Mouse (Mus musculus): ENCODE measurements around the gene Slain2. TPM values are rescaled to one million over a fixed set of nuclear protein-coding genes. Genes with fewer than 3 reads are reported as not detected.
A peak's percentile ranks its signal among the peaks of the same experiment; 100 is the strongest.

Slain2 gene
- polyA plus RNA-seq, 1 experiment from 2014 or later: 24.9 TPM

DNA sequence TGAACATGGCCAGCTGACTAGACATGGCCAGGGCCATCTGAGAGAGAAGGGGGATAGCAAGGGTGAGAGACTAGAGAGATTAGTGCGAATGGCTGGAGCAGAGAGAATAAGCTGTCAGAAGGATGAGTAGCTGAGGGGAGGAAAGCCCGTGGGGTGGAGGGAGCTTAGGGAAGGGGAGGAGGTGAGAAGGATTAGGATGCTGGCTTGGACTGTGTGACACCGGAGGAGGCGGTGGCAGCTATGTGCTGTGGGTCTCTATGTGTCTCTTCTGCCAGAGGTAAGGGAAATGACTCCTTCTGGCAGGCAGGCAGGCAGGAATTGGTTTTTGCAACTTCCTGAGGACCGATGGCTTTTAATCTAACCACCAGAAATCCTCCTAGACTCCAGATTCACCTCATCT lies 34.4 kb upstream of the Slain2 start:
- no peaks in the 10 kb centered on the region; the same call in 1 of the 2 replicates for H3K4me1 ChIP-seq (ENCODE audit: control insufficient read depth, insufficient read depth, low read length)
- H3K4me2 ChIP-seq (ENCODE audit: low read depth, low read length): no peak overlapping the region
- H3K36me3 ChIP-seq (ENCODE audit: control insufficient read depth, insufficient read depth, low read length): no peaks in the 10 kb centered on the region
- ATAC-seq (ENCODE audit: low read depth) (no peak), DNase-seq (ENCODE audit: low spot score) (no peak)
- H3K4me3 ChIP-seq (ENCODE audit: low read depth, low read length): no peak overlapping the region
- H3K27ac ChIP-seq (replicated peaks; ENCODE audit: low read depth, low read length): no peak overlapping the region
- WGBS: 43% methylated on average over 5 of the region's 5 CpGs
- peaks cover 4% of the 10 kb centered on the region; the same call in 1 of the 2 replicates for H3K27me3 ChIP-seq (replicated peaks; ENCODE audit: control insufficient read depth, insufficient read depth, low read length)
- no peak overlapping the region for H3K9ac ChIP-seq (ENCODE audit: low read depth, low read length)
- H3K9me3 ChIP-seq (ENCODE audit: control insufficient read depth, low read length): no peaks in the 10 kb centered on the region

DNA sequence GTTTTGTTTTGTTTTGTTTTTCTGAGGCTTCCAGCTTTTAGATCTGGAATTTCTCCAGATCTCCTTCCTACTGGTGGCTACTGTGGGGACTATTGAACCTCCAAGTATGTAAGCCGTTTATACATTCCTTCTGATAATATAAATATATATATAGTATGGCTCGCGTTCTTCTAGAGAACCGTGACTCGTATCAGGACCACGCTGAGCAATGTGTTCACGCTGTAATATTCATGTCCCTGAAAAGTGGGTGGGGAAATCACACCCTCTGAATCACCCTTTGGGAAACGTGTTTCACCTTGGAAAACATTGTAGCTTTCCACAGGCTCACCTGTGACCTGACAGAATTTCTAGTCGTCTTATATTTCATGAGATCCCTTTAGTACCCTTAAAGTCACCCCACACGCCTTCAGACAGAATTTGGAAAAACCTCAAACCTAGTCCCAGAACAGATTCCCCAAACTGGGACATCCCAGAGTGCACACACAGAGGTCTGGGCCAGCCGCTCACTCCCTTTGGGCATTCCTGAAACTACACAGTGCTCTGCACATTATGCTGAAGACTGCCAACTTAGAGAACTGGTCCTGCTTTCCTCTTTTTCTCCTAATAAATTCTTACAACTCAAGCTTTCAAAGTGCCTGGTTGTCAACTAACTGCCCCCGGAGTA lies 32.2 kb upstream of the Slain2 start:
- no peaks in the 10 kb centered on the region for H3K36me3 ChIP-seq (ENCODE audit: control insufficient read depth, insufficient read depth, low read length)

DNA sequence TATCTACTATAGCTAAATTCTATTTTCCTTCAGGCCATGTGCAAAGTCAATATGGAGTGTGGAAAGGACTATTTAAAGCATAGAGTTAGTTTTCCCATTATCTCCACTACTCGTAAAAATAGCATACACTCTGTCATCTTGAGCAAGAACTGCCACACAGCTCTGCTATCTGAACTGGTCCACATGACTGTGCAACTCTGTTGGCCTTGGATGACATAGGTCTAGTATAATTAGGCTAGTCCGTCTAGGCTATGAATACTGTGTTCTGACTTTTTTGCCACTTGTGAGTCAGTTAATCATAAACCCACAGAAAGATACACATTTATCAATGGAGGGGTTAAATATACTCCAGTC lies 31.7 kb upstream of the Slain2 start:
- ATAC-seq (ENCODE audit: low read depth): no peak
- no peak overlapping the region for H3K4me2 ChIP-seq (ENCODE audit: low read depth, low read length)

More for the DNA sequence above, 32.2 kb upstream of the Slain2 start:
- no peak for DNase-seq (ENCODE audit: low spot score)
- Histone ChIP-seq H3K27ac (replicated peaks; ENCODE audit: low read depth, low read length) (no peak overlapping the region), H3K4me3 (ENCODE audit: low read depth, low read length) (no peak overlapping the region), H3K9ac (ENCODE audit: low read depth, low read length) (no peak overlapping the region), H3K4me1 (ENCODE audit: control insufficient read depth, insufficient read depth, low read length) (no peaks in the 10 kb centered on the region), H3K27me3 (replicated peaks; ENCODE audit: control insufficient read depth, insufficient read depth, low read length) (peaks cover 4% of the 10 kb centered on the region; the same call in 1 of the 2 replicates), H3K4me2 (ENCODE audit: low read depth, low read length) (no peak overlapping the region), H3K9me3 (ENCODE audit: control insufficient read depth, low read length) (no peaks in the 10 kb centered on the region)
- no peak for ATAC-seq (ENCODE audit: low read depth)
- WGBS: 76% methylated on average over 12 of the region's 12 CpGs

DNA sequence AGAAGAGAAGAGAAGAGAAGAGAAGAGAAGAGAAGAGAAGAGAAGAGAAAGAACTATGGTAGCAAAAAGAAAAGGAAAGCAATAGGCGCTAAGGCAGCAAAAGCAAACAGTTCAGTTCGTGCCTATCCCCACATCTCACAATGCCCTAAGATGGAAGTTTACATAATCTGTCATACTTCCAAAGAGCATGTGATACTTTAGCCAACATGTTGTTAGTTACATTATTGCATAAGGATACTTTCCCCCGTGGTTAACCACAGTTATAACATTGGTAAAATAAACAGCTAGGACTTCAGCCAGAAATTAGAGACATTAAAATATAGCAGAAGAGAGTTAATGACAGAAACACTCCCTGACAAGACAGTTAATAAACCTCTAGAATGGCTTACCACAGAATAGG lies 30.4 kb upstream of the Slain2 start:
- H3K27me3 ChIP-seq (replicated peaks; ENCODE audit: control insufficient read depth, insufficient read depth, low read length): no peaks in the 10 kb centered on the region
- H3K4me3 ChIP-seq (ENCODE audit: low read depth, low read length): no peak overlapping the region
- peaks cover 3% of the 10 kb centered on the region; the same call in 1 of the 2 replicates for H3K4me1 ChIP-seq (ENCODE audit: control insufficient read depth, insufficient read depth, low read length)
- no peaks in the 10 kb centered on the region for H3K36me3 ChIP-seq (ENCODE audit: control insufficient read depth, insufficient read depth, low read length)
- H3K4me2 ChIP-seq (ENCODE audit: low read depth, low read length): no peak overlapping the region
- H3K9ac ChIP-seq (ENCODE audit: low read depth, low read length): no peak overlapping the region
- DNase-seq (ENCODE audit: low spot score) (no peak), ATAC-seq (ENCODE audit: low read depth) (no peak)
- H3K27ac ChIP-seq (replicated peaks; ENCODE audit: low read depth, low read length): no peak overlapping the region
- WGBS: 62% methylated on average over 3 of the region's 3 CpGs
- no peaks in the 10 kb centered on the region for H3K9me3 ChIP-seq (ENCODE audit: control insufficient read depth, low read length)

More for the DNA sequence above, 31.7 kb upstream of the Slain2 start:
- Histone ChIP-seq H3K4me1 (ENCODE audit: control insufficient read depth, insufficient read depth, low read length) (peaks cover under 1% of the 10 kb centered on the region; the same call in 1 of the 2 replicates), H3K27me3 (replicated peaks; ENCODE audit: control insufficient read depth, insufficient read depth, low read length) (peaks cover 3% of the 10 kb centered on the region; the same call in 1 of the 2 replicates), H3K36me3 (ENCODE audit: control insufficient read depth, insufficient read depth, low read length) (no peaks in the 10 kb centered on the region), H3K9ac (ENCODE audit: low read depth, low read length) (no peak overlapping the region), H3K9me3 (ENCODE audit: control insufficient read depth, low read length) (no peaks in the 10 kb centered on the region), H3K4me3 (ENCODE audit: low read depth, low read length) (no peak overlapping the region), H3K27ac (replicated peaks; ENCODE audit: low read depth, low read length) (no peak overlapping the region)
- 73% methylated on average over 2 of the region's 2 CpGs for WGBS
- DNase-seq (ENCODE audit: low spot score): no peak

DNA sequence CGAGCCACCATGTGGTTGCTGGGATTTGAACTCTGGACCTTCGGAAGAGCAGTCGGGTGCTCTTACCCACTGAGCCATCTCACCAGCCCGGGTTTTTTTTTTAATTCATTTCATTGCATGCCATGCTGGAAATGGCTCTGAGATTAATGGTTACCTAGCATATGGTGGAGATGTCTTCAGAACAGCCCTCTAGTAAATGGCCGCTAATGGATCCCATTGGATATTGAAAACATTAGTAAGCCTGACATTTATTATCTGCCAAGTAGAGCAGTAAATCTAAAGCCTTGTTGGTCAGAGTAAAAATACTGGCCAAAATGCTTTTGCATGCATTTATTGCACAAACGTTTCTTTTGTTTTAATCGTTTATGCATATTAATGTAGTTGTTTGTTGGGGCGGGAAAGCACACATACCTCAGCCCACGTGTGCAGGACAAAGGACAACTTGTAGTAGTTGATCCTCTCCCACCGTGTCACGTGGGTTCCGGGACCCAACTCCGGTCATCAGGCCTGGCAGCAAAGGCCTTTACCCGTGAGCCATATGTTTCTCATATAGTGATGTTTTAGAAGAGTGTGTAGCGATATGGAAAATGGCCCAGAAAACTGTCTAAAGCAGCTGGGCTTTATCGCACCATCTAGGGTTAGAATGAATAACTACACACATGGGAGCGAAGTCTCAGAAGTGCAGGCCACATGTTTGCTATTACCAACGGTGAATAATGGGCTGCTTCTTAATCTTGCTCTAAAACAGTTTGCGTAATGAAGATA lies 27.5 kb upstream of the Slain2 start:
- Histone ChIP-seq H3K36me3 (ENCODE audit: control insufficient read depth, insufficient read depth, low read length) (no peaks in the 10 kb centered on the region), H3K4me1 (ENCODE audit: control insufficient read depth, insufficient read depth, low read length) (peaks cover 3% of the 10 kb centered on the region; the same call in 1 of the 2 replicates), H3K4me3 (ENCODE audit: low read depth, low read length) (no peak overlapping the region), H3K4me2 (ENCODE audit: low read depth, low read length) (no peak overlapping the region), H3K27ac (replicated peaks; ENCODE audit: low read depth, low read length) (no peak overlapping the region), H3K27me3 (replicated peaks; ENCODE audit: control insufficient read depth, insufficient read depth, low read length) (no peaks in the 10 kb centered on the region), H3K9ac (ENCODE audit: low read depth, low read length) (no peak overlapping the region), H3K9me3 (ENCODE audit: control insufficient read depth, low read length) (no peaks in the 10 kb centered on the region)
- WGBS: 56% methylated on average over 18 of the region's 19 CpGs
- peak; percentile 72 for DNase-seq (ENCODE audit: low spot score)
- ATAC-seq (ENCODE audit: low read depth): peak; percentile 41; the same call in 1 of the 2 replicates

DNA sequence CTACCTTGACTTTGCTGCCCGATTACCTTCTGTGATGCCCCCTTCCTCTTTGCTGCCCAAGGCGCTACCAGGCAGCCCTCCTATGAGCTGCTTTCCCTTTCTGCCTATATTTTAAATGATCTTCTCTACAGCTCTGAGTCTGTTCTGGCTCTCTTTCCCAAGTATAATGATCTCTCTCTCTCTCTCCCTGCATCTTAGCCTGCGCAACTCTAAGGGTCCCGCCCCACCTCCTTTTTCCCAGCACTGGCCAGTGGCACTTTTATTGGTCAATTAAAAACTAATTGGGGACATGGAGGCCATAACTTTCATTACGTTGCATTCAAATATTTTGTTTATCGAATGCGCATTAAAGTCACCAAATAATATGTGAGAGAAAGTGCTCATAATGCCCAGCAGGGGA lies 25.8 kb upstream of the Slain2 start:
- WGBS: 90% methylated on average over 7 of the region's 7 CpGs
- Histone ChIP-seq H3K9me3 (ENCODE audit: control insufficient read depth, low read length) (no peaks in the 10 kb centered on the region), H3K4me1 (ENCODE audit: control insufficient read depth, insufficient read depth, low read length) (peaks cover 3% of the 10 kb centered on the region; the same call in 1 of the 2 replicates), H3K4me3 (ENCODE audit: low read depth, low read length) (no peak overlapping the region), H3K4me2 (ENCODE audit: low read depth, low read length) (no peak overlapping the region), H3K27ac (replicated peaks; ENCODE audit: low read depth, low read length) (no peak overlapping the region), H3K27me3 (replicated peaks; ENCODE audit: control insufficient read depth, insufficient read depth, low read length) (no peaks in the 10 kb centered on the region), H3K36me3 (ENCODE audit: control insufficient read depth, insufficient read depth, low read length) (no peaks in the 10 kb centered on the region), H3K9ac (ENCODE audit: low read depth, low read length) (no peak overlapping the region)
- DNase-seq (ENCODE audit: low spot score): no peak
- no peak for ATAC-seq (ENCODE audit: low read depth)

DNA sequence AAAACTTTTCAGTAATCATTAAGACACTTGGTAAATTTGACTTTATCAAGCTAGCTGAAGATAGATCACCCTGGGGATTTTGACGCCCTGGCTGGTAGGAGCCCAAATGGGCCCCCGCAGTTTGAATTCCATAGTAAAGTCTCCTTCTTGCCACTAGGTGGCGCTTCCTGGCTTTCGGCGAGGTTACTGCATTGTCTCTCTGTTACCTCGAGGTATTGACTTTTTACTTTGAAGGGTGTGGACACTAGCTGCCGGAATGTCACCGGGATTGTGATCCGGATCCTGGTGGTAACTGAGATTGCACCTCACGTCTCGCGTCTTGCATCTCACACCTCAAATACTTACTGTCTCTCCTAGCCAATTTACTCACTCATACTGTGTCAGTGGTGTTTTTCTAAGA lies 22.6 kb upstream of the Slain2 start:
- Histone ChIP-seq H3K4me3 (ENCODE audit: low read depth, low read length) (no peak overlapping the region), H3K4me1 (ENCODE audit: control insufficient read depth, insufficient read depth, low read length) (peaks cover 3% of the 10 kb centered on the region; the same call in 1 of the 2 replicates), H3K4me2 (ENCODE audit: low read depth, low read length) (peak overlapping the region; percentile 24; the same call in 1 of the 2 replicates), H3K9me3 (ENCODE audit: control insufficient read depth, low read length) (no peaks in the 10 kb centered on the region), H3K36me3 (ENCODE audit: control insufficient read depth, insufficient read depth, low read length) (no peaks in the 10 kb centered on the region), H3K9ac (ENCODE audit: low read depth, low read length) (no peak overlapping the region), H3K27ac (replicated peaks; ENCODE audit: low read depth, low read length) (no peak overlapping the region), H3K27me3 (replicated peaks; ENCODE audit: control insufficient read depth, insufficient read depth, low read length) (no peaks in the 10 kb centered on the region)
- WGBS: 8% methylated on average over 12 of the region's 12 CpGs
- DNase-seq (ENCODE audit: low spot score) (peak; percentile 64), ATAC-seq (ENCODE audit: low read depth) (peak; percentile 62)

DNA sequence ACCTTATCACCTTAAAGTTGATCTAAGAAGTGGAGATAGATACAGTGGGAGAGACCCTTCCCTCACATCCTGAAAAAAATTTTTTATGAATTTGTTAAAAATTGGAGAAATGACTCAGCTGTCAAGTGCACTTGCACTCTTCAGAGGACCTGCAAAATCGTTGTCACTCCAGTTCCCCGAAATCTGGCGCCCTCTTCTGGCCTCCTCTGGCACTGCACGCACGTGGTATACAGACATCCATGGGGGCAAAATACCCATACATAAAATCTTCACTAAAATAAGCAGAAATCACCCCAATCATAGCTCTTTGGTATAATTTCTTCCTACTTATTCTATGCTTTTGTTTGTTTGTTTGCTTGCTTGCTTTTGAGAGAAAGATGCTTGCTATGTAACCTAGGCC lies 20.1 kb upstream of the Slain2 start:
- ATAC-seq (ENCODE audit: low read depth): no peak
- Histone ChIP-seq H3K27me3 (replicated peaks; ENCODE audit: control insufficient read depth, insufficient read depth, low read length) (no peaks in the 10 kb centered on the region), H3K9ac (ENCODE audit: low read depth, low read length) (no peak overlapping the region), H3K36me3 (ENCODE audit: control insufficient read depth, insufficient read depth, low read length) (no peaks in the 10 kb centered on the region), H3K4me2 (ENCODE audit: low read depth, low read length) (no peak overlapping the region), H3K4me1 (ENCODE audit: control insufficient read depth, insufficient read depth, low read length) (no peaks in the 10 kb centered on the region), H3K27ac (replicated peaks; ENCODE audit: low read depth, low read length) (no peak overlapping the region), H3K4me3 (ENCODE audit: low read depth, low read length) (no peak overlapping the region), H3K9me3 (ENCODE audit: control insufficient read depth, low read length) (no peaks in the 10 kb centered on the region)
- WGBS: 66% methylated on average over 5 of the region's 5 CpGs
- no peak for DNase-seq (ENCODE audit: low spot score)

Data from embryonic facial prominence, embryonic 14.5 days (tissue).